Mouse (Mus musculus) layer of hippocampus, postnatal 25 days (tissue): ENCODE results near the gene Lrrc38. TPM values are rescaled to one million over a fixed set of nuclear protein-coding genes. Genes with fewer than 3 reads are reported as not detected.

ENCODE experiments used
- DNase-seq, 2 experiments: peaks; one replicate each; pipeline ENCODE4 v3.0.0; 2022; ENCODE audit warnings: mixed read lengths in 2 of 2, low spot score in 1 of 2; ENCODE audit errors: extremely low spot score in 1 of 2
- total RNA-seq, 2 experiments: library from RNA; stranded (reverse); gene quantifications; 2 replicates each; pipeline ENCODE4 v1.2.3; 2021

Lrrc38 gene
- total RNA-seq, 2 experiments from 2014 or later: 0.91 to 1.1 TPM

GRCm38 (mm10) chr4:143348678-143349077 is 879 bp upstream of the Lrrc38 start:
- no peak for DNase-seq

- DNase-seq: peak in 1 of 2 experiments; percentile 4
Measured at GRCm38 (mm10) chr4:143350047-143351015, 774 bp downstream of the Lrrc38 start.

GRCm38 (mm10) chr4:143352301-143352700 is 2.7 kb downstream of the Lrrc38 start:
- DNase-seq: no peak

GRCm38 (mm10) chr4:143361520-143361919 is 12.0 kb downstream of the Lrrc38 start:
- no peak for DNase-seq

GRCm38 (mm10) chr4:143366415-143367041 is 17.0 kb downstream of the Lrrc38 start:
- no peak for DNase-seq

GRCm38 (mm10) chr4:143379480-143379879 is 29.9 kb downstream of the Lrrc38 start:
- DNase-seq: no peak

- peak in 1 of 2 experiments; percentile 10 for DNase-seq
Measured at GRCm38 (mm10) chr4:143379931-143380715, 30.6 kb downstream of the Lrrc38 start.

- peak; percentile 17 to 69 for DNase-seq
Measured at GRCm38 (mm10) chr4:143380716-143381004, 31.1 kb downstream of the Lrrc38 start.

GRCm38 (mm10) chr4:143382163-143382562 is 32.6 kb downstream of the Lrrc38 start:
- no peak for DNase-seq

- no peak for DNase-seq
Measured at GRCm38 (mm10) chr4:143383646-143384045, 34.1 kb downstream of the Lrrc38 start.

- peak; percentile 22 to 42 for DNase-seq
Measured at GRCm38 (mm10) chr4:143388955-143389702, 39.6 kb downstream of the Lrrc38 start.

GRCm38 (mm10) chr4:143394181-143394580 is 44.6 kb downstream of the Lrrc38 start, which contains the start of gene Pramel1:
Pramel1 (plus strand) TSS chr4:143394428.
- no peak for DNase-seq

- no peak for DNase-seq
Measured at GRCm38 (mm10) chr4:143411566-143412218, 62.1 kb downstream of the Lrrc38 start.

GRCm38 (mm10) chr4:143412219-143413092 is 62.9 kb downstream of the Lrrc38 start, which contains the start of gene Pramef8:
Pramef8 (plus strand) TSS chr4:143412426.
- DNase-seq: peak; percentile 77 to 86

- no peak for DNase-seq
Measured at GRCm38 (mm10) chr4:143413621-143414020, 64.1 kb downstream of the Lrrc38 start.

- DNase-seq: no peak
Measured at GRCm38 (mm10) chr4:143414121-143414520, 64.6 kb downstream of the Lrrc38 start.
